Mouse (Mus musculus) lung, embryonic 15.5 days (tissue): ENCODE measurements around the gene Adcy5. TPM values are rescaled to one million over a fixed set of nuclear protein-coding genes. Genes with fewer than 3 reads are reported as not detected.

Experiments
- ATAC-seq: fragments of 200-750 bp; cut with Nextera tagmentation; 2 replicates; pipeline ENCODE4 v1.8.0; 2017; ENCODE audit warnings: moderate number of reproducible peaks, borderline replicate concordance; ENCODE audit not compliant: low FRiP score, low TSS enrichment; ENCODE audit errors: extremely low read depth
- H3K27ac ChIP-seq: fragments of 300-500 bp; sonication (generic); 2 replicates; pipeline ENCODE4 v1.5.1; 2015; ENCODE audit warnings: moderate library complexity, mild to moderate bottlenecking, inconsistent platforms
- H3K27me3 ChIP-seq: fragments of 300-500 bp; sonication (generic); 2 replicates; pipeline ENCODE4 v1.6.1; 2015; ENCODE audit warnings: inconsistent platforms
- H3K36me3 ChIP-seq: fragments of 300-500 bp; sonication (generic); 2 replicates; pipeline ENCODE4 v1.6.1; 2015; ENCODE audit warnings: inconsistent platforms
- H3K4me1 ChIP-seq: fragments of 300-500 bp; sonication (generic); 2 replicates; pipeline ENCODE4 v1.6.1; 2015; ENCODE audit warnings: inconsistent platforms
- H3K4me2 ChIP-seq: fragments of 300-500 bp; sonication (generic); 2 replicates; pipeline ENCODE4 v1.6.1; 2015; ENCODE audit warnings: inconsistent platforms, mild to moderate bottlenecking, moderate library complexity
- H3K4me3 ChIP-seq: fragments of 300-500 bp; sonication (generic); 2 replicates; pipeline ENCODE4 v1.5.1; 2015; ENCODE audit warnings: mild to moderate bottlenecking, inconsistent platforms
- H3K9ac ChIP-seq: fragments of 300-500 bp; sonication (generic); 2 replicates; pipeline ENCODE4 v1.6.1; 2015; ENCODE audit warnings: inconsistent platforms
- H3K9me3 ChIP-seq: fragments of 300-500 bp; sonication (generic); 2 replicates; pipeline ENCODE4 v1.6.1; 2016; ENCODE audit warnings: inconsistent platforms
- WGBS: fragments of 180-500 bp; shearing (Covaris S2); methylation state at CpG from one replicate; pipeline ENCODE4 v1.1.7; 2015; 5-methylcytosine and 5-hydroxymethylcytosine counted together
- polyA plus RNA-seq: library from polyadenylated mRNA; unstranded; fragments of >200 nt; fragmentation: Nextera tagmentation; extraction: Ambion mirVana; gene quantifications from 2 replicates; pipeline ENCODE4 v1.2.1, GENCODE M21; 2015

Gene Adcy5
- polyA plus RNA-seq, 1 experiment from 2014 or later: 1.5 TPM

DNA sequence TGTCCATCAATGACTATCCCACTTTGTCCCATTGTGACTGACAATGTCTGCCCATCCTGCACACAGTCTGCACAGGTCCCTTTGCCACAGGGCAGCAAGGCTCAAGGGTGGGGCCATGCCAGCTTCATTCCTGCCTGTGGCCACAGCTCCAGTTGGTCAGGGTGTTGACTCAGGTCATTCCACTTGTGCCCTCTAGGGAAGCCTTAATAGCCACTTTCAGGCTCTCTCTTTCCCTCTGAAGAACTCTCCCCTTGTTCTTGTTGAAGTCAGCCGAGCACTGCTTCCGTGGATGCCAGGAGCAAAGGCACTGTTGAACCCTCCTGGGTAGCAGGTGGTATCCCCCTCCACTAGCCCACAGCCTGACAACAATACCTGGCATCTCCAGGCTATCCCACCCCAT, 127.8 kb downstream of the Adcy5 start:
- Histone ChIP-seq H3K4me3 (no peak overlapping the region), H3K4me2 (no peak overlapping the region), H3K27ac (no peak overlapping the region), H3K36me3 (no peaks in the 10 kb centered on the region), H3K27me3 (no peaks in the 10 kb centered on the region), H3K4me1 (no peaks in the 10 kb centered on the region), H3K9me3 (no peaks in the 10 kb centered on the region), H3K9ac (no peak overlapping the region)
- no peak for ATAC-seq
- 60% methylated on average over 2 of the region's 2 CpGs for WGBS

DNA sequence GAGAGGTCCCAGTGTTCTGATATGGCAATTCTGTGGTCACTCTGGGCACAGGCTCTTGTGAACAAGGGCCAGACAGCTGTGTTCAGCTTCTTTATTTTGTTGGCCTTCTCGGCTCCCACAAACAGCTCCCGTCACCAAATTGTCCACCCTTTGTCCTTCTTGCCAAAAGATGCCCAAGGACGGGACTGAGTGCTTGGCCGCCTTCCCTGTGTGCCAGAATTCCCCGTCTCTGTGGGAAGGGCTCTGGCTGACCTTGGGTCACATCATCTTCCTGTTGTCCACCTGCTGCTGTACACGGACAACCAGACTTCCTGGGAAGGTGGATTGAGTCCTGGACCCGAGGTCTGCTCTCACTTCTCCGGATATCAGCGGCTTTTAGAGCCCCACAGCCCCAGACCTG, 131.1 kb downstream of the Adcy5 start:
- H3K27me3 ChIP-seq: no peaks in the 10 kb centered on the region
- no peaks in the 10 kb centered on the region for H3K9me3 ChIP-seq
- WGBS: 69% methylated on average over 9 of the region's 9 CpGs
- H3K9ac ChIP-seq: no peak overlapping the region
- H3K4me1 ChIP-seq: no peaks in the 10 kb centered on the region
- H3K36me3 ChIP-seq: no peaks in the 10 kb centered on the region
- H3K4me2 ChIP-seq: no peak overlapping the region
- H3K4me3 ChIP-seq: no peak overlapping the region
- no peak overlapping the region for H3K27ac ChIP-seq
- no peak for ATAC-seq

DNA sequence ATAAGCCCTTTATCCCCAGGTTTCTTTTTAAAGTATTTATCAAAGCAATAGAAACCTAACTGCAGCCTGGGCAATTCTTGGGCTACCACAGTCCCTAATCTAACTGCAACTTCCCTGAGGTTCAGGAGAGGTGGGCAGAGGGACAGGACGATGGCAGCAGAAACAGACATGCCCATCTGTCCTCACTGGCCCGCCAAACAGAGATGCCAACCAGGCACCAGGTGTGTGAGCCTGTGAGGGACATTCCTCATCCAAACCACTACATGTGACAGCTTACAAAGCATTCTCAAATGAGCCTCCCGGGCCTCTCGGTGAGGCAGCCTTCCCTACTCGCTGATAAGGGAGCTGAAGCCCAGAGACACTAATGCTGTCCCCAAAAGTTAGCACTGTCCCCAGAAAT, 132.6 kb downstream of the Adcy5 start:
- H3K27ac ChIP-seq: no peak overlapping the region
- no peak overlapping the region for H3K9ac ChIP-seq
- WGBS: 88% methylated on average over 5 of the region's 5 CpGs
- H3K27me3 ChIP-seq: no peaks in the 10 kb centered on the region
- no peaks in the 10 kb centered on the region for H3K36me3 ChIP-seq
- no peak overlapping the region for H3K4me3 ChIP-seq
- no peaks in the 10 kb centered on the region for H3K4me1 ChIP-seq
- H3K4me2 ChIP-seq: no peak overlapping the region
- no peaks in the 10 kb centered on the region for H3K9me3 ChIP-seq
- no peak for ATAC-seq

DNA sequence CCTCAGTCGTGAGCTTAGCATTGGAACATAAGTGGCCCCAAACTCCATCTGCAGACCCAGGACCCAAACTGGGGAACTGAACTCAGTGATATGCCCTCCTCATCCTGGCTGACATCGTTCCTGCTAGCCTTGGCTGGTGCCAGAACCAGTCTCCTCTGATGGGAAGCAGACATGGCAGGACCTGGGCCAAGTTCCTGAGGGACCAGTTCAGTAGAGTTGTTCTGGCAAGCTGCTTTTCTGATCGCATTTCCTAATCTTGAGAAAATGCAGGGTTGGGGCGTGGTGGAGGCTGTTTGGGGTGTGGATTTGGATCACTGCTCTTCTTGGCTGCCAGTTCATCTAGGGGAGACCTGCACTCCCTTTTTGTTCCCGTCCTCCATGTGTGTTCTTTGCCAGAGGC, 143.1 kb downstream of the Adcy5 start:
- Histone ChIP-seq H3K9me3 (no peaks in the 10 kb centered on the region), H3K4me1 (no peaks in the 10 kb centered on the region), H3K27me3 (no peaks in the 10 kb centered on the region), H3K4me3 (no peak overlapping the region), H3K4me2 (no peak overlapping the region), H3K9ac (no peak overlapping the region), H3K27ac (no peak overlapping the region), H3K36me3 (no peaks in the 10 kb centered on the region)
- no peak for ATAC-seq
- 70% methylated on average over 5 of the region's 5 CpGs for WGBS

DNA sequence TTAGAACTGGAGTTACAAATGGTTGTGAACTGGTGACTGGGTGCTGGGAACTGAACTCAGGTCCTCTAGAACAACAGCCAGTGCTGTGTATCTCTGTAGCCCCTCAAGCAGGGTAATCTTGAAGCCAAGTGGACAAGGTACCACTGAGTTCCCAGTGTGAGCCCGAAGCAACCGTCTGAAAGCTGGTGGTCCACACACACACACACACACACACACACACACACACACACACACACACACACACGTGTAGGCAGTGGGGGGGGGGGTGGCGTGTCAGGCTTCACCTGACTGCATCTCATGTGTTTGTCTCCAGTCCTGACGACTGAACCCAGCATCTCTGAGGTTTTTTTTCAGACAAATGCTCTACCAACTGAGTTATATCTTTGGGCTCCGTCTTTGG, 145.5 kb downstream of the Adcy5 start:
- no peaks in the 10 kb centered on the region for H3K4me1 ChIP-seq
- H3K4me3 ChIP-seq: no peak overlapping the region
- no peak overlapping the region for H3K9ac ChIP-seq
- no peak for ATAC-seq
- no peak overlapping the region for H3K4me2 ChIP-seq
- WGBS: 92% methylated on average over 6 of the region's 6 CpGs
- no peaks in the 10 kb centered on the region for H3K36me3 ChIP-seq
- no peak overlapping the region for H3K27ac ChIP-seq
- no peaks in the 10 kb centered on the region for H3K9me3 ChIP-seq
- H3K27me3 ChIP-seq: no peaks in the 10 kb centered on the region

DNA sequence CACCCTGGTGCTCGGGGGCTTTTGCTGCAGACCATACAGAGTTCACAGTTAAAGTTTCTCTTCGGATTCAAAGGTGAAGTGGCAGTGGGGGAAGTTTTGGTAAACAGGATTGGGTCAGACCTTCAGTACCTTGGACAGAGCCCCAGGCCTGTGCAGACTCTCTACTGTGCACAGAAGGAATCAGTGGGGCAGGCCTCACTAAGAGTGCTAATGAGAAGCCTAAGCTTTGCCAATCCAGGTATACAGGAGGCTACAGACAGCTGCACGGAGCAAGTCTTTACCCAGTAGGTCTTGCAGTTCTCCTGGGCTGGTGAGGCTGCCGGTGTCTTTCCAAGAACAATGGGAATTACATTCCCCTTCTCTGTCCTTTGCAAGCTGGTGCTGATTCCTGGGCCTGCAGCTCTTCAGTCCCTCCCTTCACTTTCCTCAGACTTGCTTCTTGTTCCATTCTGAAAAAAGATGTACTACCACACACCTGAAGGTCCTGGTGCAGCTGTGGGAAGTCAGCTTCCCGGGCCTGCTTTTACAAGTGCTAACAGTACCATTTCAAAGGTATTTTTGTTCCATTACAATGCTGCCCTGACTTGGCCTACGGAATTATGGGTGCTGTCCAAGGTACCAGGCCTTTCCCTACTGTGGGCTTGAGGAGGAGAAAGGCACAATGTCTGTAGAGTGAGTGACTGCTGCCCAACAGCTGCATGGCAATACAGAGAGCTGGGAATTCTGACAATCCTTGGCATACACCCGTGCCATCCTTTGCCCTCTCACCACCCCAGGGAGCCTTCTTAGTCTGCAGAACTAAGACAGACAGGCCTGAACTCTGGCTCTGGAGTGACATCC, 148.0 kb downstream of the Adcy5 start:
- Histone ChIP-seq H3K9me3 (no peaks in the 10 kb centered on the region), H3K27ac (no peak overlapping the region), H3K36me3 (no peaks in the 10 kb centered on the region), H3K4me3 (no peak overlapping the region), H3K4me2 (no peak overlapping the region), H3K9ac (no peak overlapping the region), H3K27me3 (no peaks in the 10 kb centered on the region), H3K4me1 (no peaks in the 10 kb centered on the region)
- ATAC-seq: no peak
- WGBS: 41% methylated on average over 7 of the region's 7 CpGs

DNA sequence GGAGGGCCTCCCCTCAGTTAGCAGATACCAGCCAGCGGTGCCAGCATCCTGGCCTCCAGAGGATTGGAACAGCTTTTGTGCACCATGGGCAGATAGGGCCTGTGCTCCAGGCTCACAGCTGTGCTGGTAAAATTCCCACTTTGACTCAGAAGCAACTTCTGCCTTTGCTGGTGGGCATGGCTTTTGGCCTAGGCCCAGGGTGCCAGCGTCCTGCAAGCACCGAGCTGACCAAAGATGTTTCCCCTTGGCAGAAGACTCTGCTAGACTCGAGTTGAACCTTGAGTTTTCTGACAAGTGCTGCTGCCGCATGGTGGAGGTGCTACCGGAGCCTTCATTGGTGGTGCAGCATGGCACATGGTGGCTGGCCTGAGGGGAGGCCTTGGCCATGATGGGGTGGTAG, 149.0 kb downstream of the Adcy5 start:
- WGBS: 86% methylated on average over 6 of the region's 6 CpGs
- ATAC-seq: no peak
- no peak overlapping the region for H3K4me3 ChIP-seq
- no peaks in the 10 kb centered on the region for H3K4me1 ChIP-seq
- no peak overlapping the region for H3K27ac ChIP-seq
- H3K27me3 ChIP-seq: no peaks in the 10 kb centered on the region
- H3K4me2 ChIP-seq: no peak overlapping the region
- no peaks in the 10 kb centered on the region for H3K36me3 ChIP-seq
- H3K9me3 ChIP-seq: no peaks in the 10 kb centered on the region
- H3K9ac ChIP-seq: no peak overlapping the region

DNA sequence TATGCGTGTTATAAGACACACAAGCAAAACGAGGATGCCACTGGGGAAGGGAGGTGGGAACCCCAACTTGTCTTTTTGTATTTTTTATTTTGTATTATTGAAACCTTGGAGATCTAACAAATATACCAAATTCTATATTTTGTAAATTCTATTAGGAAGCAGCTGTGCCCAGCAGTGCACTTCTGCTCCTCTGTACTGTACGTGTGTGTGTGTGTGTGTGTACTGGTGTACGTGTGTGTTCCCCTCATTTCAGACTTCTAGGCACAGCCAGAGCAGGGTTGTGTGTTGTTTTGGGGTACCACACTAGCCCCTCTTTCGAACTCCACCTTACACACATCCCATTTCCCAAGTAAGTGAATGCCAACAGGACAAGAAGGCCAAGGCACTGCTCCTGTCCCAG, 149.7 kb downstream of the Adcy5 start:
- H3K9ac ChIP-seq: no peak overlapping the region
- 86% methylated on average over 5 of the region's 5 CpGs for WGBS

DNA sequence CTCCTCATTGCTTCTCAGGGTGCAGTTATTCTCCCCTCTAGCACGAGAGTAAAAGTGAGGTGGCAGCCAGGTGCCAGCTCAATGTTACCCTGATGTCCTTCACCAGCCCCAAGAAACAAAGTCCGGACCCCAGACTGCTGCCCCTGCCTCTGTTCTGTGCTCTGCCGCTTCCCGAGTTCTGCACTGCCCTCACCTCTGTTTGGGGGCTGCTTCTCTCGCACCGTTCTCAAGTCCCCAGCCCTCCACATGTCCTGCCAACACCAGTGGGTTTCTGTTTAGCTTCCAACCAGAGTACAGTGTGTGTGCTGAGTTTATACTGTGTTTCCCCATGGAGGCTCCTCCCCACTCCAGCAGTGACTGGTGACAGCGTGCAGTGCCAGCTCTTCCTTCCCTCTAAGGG, 150.5 kb downstream of the Adcy5 start:
- Histone ChIP-seq H3K36me3 (no peaks in the 10 kb centered on the region), H3K9ac (no peak overlapping the region), H3K27me3 (no peaks in the 10 kb centered on the region), H3K4me3 (no peak overlapping the region), H3K4me1 (peaks cover under 1% of the 10 kb centered on the region; the same call in 1 of the 2 replicates), H3K9me3 (no peaks in the 10 kb centered on the region), H3K27ac (no peak overlapping the region), H3K4me2 (no peak overlapping the region)
- no peak for ATAC-seq
- WGBS: 79% methylated on average over 7 of the region's 7 CpGs

More for the DNA sequence above, 149.7 kb downstream of the Adcy5 start:
- Histone ChIP-seq H3K27me3 (no peaks in the 10 kb centered on the region), H3K36me3 (no peaks in the 10 kb centered on the region), H3K4me3 (no peak overlapping the region), H3K4me1 (no peaks in the 10 kb centered on the region), H3K9me3 (no peaks in the 10 kb centered on the region), H3K27ac (no peak overlapping the region), H3K4me2 (no peak overlapping the region)
- no peak for ATAC-seq

DNA sequence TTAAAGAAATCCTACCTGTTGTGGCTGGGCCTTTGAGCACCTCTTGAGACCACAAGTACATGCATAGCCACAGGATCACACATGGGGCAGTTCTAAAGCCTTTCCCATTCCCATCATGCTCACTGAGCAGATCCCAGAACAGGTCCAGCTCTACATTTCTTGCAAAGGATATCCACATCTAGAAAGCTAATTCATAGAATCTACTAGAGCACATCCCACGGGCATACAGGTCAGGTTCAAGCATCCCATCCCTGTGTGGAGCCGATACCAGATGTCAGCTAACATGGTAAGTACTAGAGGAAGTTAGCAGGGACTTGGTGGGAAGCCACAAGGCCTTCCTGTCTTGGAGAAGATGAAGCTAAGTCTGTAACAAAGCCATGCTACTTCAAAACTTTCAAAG, 152.0 kb downstream of the Adcy5 start:
- Histone ChIP-seq H3K9me3 (no peaks in the 10 kb centered on the region), H3K4me1 (peaks cover 14% of the 10 kb centered on the region), H3K36me3 (no peaks in the 10 kb centered on the region), H3K4me3 (no peak overlapping the region), H3K4me2 (no peak overlapping the region), H3K9ac (no peak overlapping the region), H3K27ac (no peak overlapping the region), H3K27me3 (no peaks in the 10 kb centered on the region)
- WGBS: 73% methylated on average over 2 of the region's 2 CpGs
- no peak for ATAC-seq

DNA sequence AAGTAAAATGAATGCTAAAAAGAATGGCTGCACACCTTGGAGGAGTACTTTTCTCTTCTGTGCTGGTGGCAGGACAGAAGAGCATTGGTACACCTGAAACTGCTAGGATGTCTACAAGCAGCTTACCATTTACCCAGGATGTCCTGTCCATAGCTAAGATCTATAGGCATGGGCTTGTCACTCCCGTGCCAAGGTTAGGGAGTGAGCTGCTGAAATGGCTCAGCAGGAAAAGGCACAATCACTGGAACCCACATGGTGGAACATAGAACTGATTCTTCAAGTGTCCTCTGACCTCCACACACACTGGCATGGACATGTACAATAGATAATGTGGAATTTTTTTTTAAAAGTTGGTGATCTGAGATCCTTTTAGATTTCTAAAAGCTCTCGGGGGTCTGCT, 152.7 kb downstream of the Adcy5 start:
- Histone ChIP-seq H3K4me2 (no peak overlapping the region), H3K27me3 (no peaks in the 10 kb centered on the region), H3K9me3 (no peaks in the 10 kb centered on the region), H3K36me3 (no peaks in the 10 kb centered on the region), H3K27ac (no peak overlapping the region), H3K4me1 (peaks cover 16% of the 10 kb centered on the region), H3K9ac (no peak overlapping the region), H3K4me3 (no peak overlapping the region)
- ATAC-seq: no peak
- WGBS: 79% methylated on average over 2 of the region's 2 CpGs

DNA sequence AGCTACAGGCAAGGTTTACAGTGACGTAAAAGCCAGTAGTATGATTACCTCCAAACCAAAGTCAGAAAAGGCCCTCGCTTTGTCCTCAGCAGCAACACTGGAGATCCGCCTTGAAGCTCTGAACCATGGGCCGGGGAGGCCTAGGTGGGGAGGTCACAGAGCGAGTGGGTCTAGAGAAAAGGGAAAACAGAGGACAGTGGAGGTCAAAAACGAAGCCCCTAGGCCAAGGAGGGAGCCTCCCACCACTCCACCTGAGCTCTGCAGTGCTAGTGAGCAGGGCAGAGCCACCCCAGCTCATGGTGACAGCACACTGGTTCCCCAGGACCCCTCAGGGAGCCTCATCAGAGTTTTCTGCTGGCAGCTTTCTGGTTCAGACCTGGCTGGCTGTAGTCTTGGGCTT, 153.3 kb downstream of the Adcy5 start:
- ATAC-seq: no peak
- Histone ChIP-seq H3K9me3 (no peaks in the 10 kb centered on the region), H3K9ac (no peak overlapping the region), H3K4me2 (no peak overlapping the region), H3K4me3 (no peak overlapping the region), H3K27ac (no peak overlapping the region), H3K27me3 (no peaks in the 10 kb centered on the region), H3K4me1 (peaks cover 16% of the 10 kb centered on the region), H3K36me3 (no peaks in the 10 kb centered on the region)
- 82% methylated on average over 6 of the region's 6 CpGs for WGBS
